Mouse (Mus musculus) liver, adult 2 months (tissue): ENCODE results near the gene Slc38a8.

Experiments
- CTCF ChIP-seq: fragments of 200-500 bp; IDR thresholded peaks from 2 replicates; pipeline ENCODE4 v1.5.1; 2011; ENCODE audit warnings: low read depth, low read length, control low read depth
- POLR2A ChIP-seq: fragments of 200-500 bp; IDR thresholded peaks from 2 replicates; pipeline ENCODE4 v1.6.1; 2011; ENCODE audit warnings: low read length, control low read depth; ENCODE audit not compliant: insufficient read depth; ENCODE audit errors: extremely low read depth

GRCm38 (mm10) chr8:119446990-119447780 is 54.3 kb downstream of the Slc38a8 start:
- TF ChIP-seq CTCF = 0 out of 2 replicates have a peak, but pooled peaks have one; percentile 2
- no peak for TF ChIP-seq POLR2A
